Mouse (Mus musculus) neutrophil, adult 59 days (primary cell): ENCODE data around the gene Mpi. TPM values are rescaled to one million over a fixed set of nuclear protein-coding genes. Genes with fewer than 3 reads are reported as not detected.

Source experiments
- total RNA-seq, 2 experiments: library from RNA; stranded (reverse); gene quantifications; 1 replicate in 1 of 2; 2 replicates in 1 of 2; pipeline ENCODE4 v1.2.4; 2023

The Mpi gene
- 10 to 100 TPM in 1 of 2 experiments, 1 to 10 TPM in 1; 9.3 to 10.5 TPM for total RNA-seq

GRCm38 (mm10) chr9:57552139-57552887 is at the start of gene Mpi:
Mpi (minus strand) TSS chr9:57552763.

GRCm38 (mm10) chr9:57589224-57590126 is 36.9 kb upstream of the Mpi start, which contains the start of gene Ulk3:
Ulk3 (plus strand) TSS chr9:57589452.

GRCm38 (mm10) chr9:57560861-57561710 is 8.5 kb upstream of the Mpi start, which contains the start of gene Scamp2:
Scamp2 (plus strand) TSS chr9:57560943.

GRCm38 (mm10) chr9:57537044-57537727 is 15.4 kb downstream of the Mpi start, which contains the start of gene Fam219b:
Fam219b (plus strand) TSS chr9:57537528.

DNA sequence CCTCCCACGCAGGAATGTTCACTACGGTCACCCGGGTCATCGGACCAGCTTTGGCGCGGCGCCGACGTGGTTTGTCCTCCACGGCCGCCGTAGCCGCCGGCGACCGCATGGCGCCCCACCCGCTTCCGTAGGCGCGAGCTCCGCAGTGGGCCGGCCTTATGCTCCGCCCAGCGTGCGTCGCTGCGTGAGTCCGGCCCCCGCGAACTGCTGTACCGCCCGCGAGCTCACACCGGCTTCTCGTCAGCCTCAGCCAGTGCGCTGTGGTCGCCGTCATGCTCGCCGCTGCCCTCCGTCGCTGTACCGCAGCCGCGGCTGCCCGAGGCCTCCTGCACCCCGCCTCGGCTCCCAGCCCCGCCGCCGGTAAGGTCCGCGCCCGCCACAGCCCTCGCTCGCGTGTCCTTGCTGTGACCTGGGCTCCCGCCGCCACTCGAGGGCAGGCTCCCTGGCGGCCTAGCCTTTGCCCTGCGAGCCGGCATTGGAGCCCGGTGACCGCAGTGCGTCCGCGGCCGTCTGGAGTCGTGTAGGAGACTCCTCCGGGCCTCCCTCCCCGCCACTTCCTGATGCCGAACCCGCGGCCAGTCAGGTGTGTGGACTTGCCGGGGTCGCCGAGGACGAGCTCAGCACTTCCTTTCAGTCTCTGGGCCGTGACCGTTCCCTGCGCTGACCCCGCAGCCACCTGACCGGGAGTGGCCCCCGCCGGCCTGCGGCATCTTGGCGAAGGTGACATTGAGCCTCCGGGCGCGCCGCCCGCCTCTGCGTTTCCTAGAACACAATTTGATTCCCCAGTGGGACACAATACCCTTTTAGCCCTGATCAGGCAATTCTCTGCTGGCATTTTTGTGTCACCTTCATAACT is 31.3 kb downstream of the Mpi start, which contains the start of gene Cox5a:
Cox5a (plus strand) TSS at position 219 of the 856 bp plus-strand sequence.

DNA sequence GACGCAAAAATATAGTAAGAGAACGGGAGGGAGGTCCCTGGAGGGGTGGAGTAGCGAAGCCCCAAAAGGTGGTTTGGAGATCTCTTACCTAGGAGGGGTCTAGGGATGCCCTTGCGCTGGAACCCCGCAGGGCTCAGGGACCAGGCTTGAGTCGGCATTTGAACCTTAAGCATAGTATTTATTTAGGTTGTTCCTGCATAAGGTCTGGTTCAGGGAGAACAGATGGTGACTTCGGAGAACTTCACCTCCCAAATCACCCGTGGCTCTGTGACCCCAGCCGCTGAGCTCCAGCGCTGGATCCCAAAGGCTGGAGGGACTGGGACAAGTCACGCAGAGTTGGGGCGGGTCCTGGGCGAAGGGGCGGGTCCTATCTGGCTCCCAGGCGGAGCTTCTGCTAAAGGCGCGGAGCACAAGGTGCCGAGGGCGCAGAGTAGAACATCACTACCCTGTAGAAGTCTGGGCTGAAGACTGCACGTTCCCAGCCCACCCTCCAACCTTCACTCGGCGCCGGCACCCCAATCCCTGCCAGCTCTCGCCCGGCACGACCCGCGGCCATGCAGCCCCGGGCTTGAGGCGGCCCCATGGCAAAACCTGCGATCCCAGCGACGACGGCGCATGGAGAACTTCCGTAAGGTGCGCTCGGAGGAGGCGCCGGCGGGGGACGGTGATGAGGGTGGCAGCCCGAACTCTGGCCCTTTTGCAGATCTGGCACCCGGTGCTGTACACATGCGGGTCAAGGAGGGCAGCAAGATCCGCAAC is 48.8 kb downstream of the Mpi start, which contains the start of gene Rpp25:
Rpp25 (plus strand) TSS at position 405 of the 759 bp plus-strand sequence.

Other genes with a start within 250 kb of the Mpi start
- gene Ppcdc, start 112.6 kb downstream of the Mpi start, total RNA-seq = 10 to 100 TPM; 28.2 to 29.6 TPM
- gene Scamp5, start 84.7 kb downstream of the Mpi start, total RNA-seq = 1 to 10 TPM; 1.0 to 1.9 TPM
- gene Rpp25, start 48.7 kb downstream of the Mpi start, total RNA-seq = not detected
- 100 to 1,000 TPM; 108 to 123 TPM for gene Cox5a, start 31.5 kb downstream of the Mpi start, total RNA-seq
- gene Fam219b, start 15.2 kb downstream of the Mpi start, total RNA-seq = 10 to 100 TPM in 1 of 2 experiments, 1 to 10 TPM in 1; 6.3 to 12.4 TPM
- gene Scamp2, start 8.2 kb upstream of the Mpi start, total RNA-seq = 100 to 1,000 TPM; 144 to 146 TPM
- gene Ulk3, start 36.7 kb upstream of the Mpi start, total RNA-seq = 10 to 100 TPM; 28.4 to 33.6 TPM
- not detected for gene Cplx3, start 53.5 kb upstream of the Mpi start, total RNA-seq
- not detected for gene Lman1l, start 68.0 kb upstream of the Mpi start, total RNA-seq
- gene Csk, start 100.9 kb upstream of the Mpi start, total RNA-seq = 100 to 1,000 TPM; 197 to 212 TPM
- gene Cyp1a2, start 130.9 kb upstream of the Mpi start, total RNA-seq = not detected
- gene Cyp1a1, start 135.2 kb upstream of the Mpi start, total RNA-seq = not detected
- 10 to 100 TPM; 14.9 to 15.3 TPM for gene Edc3, start 155.8 kb upstream of the Mpi start, total RNA-seq
- gene Clk3, start 213.1 kb upstream of the Mpi start, total RNA-seq = 100 to 1,000 TPM; 160 to 171 TPM